Mouse (Mus musculus): ENCODE results near the gene Mrtfa.
A peak's percentile ranks its signal among the peaks of the same experiment; 100 is the strongest.

The Mrtfa gene

GRCm38 (mm10) chr15:81190630-81191178, at the start of gene Mrtfa:
Gene Mrtfa, minus strand, starts transcription at chr15:81190757.
- peak; percentile 99 to 100 for DNase-seq

GRCm38 (mm10) chr15:81239794-81240343, 49.3 kb upstream of the Mrtfa start:
- no peak for DNase-seq

- peak; percentile 65 to 81 for DNase-seq
These were observed 48.7 kb upstream of the Mrtfa start for GRCm38 (mm10) chr15:81239261-81239660.

DNA sequence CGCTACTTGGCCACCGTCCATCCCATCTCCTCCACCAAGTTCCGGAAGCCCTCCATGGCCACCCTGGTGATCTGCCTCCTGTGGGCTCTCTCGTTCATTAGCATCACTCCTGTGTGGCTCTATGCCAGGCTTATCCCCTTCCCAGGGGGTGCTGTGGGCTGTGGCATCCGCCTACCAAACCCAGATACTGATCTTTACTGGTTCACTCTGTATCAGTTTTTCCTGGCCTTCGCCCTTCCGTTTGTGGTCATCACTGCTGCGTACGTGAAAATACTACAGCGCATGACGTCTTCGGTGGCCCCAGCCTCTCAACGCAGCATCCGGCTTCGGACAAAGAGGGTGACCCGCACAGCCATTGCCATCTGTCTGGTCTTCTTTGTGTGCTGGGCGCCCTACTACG, 46.9 kb upstream of the Mrtfa start:
- DNase-seq, result no peak

GRCm38 (mm10) chr15:81236062-81236461, 45.5 kb upstream of the Mrtfa start:
- no peak for DNase-seq

DNA sequence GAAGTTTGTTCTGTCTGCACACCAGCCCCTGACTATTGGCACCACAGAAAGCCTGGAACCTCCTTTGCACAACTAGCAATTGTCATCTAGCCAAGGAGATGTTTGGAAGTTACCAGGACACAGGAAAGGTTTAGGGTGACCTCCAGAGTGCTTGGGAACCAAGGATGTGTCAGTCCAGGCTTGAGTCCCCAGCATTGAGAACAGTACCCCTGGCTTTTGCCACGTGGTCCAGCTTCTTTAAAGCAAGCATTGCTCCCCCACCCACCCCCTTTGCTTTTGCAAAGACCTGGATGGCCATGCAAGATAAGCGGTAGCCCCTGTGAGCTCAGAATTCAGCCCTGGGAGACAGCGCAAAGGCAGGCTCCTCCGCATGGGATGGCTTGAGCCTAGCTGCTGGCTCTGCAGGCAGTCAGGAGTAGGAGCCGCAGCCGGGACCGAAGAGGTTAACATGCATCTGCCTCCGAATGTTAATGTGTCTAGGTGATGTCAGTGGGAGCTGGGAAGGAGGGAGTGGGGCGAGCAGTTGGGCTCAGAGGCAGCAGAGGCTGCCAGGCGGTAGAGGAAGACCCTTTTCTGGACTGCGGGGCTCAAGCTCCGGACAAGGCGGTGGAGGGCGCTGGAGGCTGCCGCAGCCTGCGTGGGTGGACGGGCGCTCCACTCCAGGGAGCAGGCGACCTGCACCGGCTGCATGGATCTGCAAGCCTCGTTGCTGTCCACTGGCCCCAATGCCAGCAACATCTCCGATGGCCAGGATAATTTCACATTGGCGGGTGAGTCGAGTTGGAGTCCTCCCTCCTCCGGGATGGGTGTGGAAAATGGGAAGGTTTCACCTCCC, 44.7 kb upstream of the Mrtfa start, which contains the start of gene Mchr1:
Gene Mchr1, plus strand, starts transcription at position 414 of the 835 bp plus-strand sequence.
- peak; percentile 47 to 76 for DNase-seq

GRCm38 (mm10) chr15:81231325-81231724, 40.8 kb upstream of the Mrtfa start:
- DNase-seq, result no peak

DNA sequence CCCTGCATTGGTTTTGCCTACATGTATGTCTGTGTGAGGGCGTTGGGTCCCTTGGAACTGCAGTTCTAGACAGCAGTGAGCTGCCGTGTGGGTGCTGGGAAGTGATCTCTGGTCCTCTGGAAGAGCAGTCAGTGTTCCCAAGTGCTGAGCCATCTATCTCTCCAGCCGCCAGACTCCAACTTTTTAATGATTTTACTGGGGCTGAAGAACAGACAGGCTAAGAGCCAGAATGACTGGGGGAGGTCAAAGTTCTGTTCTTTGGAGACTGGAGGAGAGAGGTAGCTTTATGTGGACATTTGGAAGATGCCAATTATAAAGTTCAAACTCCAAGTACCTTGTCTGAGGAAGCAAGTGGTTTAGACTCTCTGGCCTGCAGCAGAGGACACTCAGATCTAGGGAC, 39.2 kb upstream of the Mrtfa start:
- DNase-seq, result peak; percentile 63 to 85

DNA sequence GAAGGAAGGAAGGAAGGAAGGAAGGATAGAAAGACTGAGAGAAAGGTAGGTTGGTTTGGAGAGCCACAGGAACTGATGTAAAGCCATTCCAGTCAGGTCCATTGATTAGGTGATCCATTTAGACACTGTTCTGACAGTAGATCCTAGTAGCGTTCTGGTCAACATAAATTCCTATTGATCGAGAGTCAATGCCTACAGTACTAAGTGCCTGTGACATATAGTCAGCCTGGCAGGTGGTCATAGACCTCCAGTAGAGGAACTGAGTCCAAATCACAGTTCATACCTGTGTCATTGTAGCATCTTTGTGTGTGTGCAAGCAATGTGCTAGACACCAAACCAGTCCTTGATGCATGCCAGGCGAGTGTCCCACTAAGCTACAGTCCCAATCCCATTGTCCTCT, 37.7 kb upstream of the Mrtfa start:
- no peak for DNase-seq

DNA sequence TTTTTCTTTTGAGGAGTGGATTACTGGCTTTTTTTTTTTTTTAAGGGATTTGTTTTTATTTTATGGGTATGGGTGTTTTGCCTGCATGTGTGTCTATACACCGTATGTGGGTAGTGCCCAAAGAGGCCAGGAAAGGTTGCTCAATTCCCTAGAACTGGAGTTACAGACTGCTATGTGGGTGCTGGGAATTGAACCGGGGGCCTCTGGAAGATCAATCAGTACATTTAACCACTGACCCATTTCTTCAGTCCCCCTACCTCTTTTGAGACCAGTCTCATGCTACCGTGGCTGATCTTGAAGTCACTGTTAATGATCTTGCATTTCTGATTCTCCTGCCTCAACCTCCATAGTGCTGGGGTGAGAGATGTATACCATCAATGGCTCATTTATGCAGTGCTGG, 36.7 kb upstream of the Mrtfa start:
- no peak for DNase-seq

DNA sequence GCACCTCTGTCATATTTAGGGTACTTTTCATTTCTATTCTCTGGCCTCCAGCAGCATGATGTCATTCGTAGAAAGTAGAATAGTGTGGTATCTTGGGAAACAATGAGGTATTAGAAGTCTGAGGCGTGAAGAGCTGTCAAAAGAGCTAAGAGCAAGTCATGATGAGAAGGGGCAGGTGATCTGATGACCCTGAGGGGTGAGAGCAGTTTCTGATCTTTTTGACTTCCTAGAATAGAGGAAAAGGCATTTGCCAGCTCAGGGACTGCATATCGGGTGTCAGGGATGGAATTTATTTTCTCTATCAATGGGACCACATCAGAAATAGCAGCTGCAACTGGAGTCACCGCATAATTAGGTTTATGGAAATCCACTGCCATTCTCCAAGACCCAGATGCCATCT, 36.2 kb upstream of the Mrtfa start:
- DNase-seq, result no peak

GRCm38 (mm10) chr15:81225732-81226131, 35.2 kb upstream of the Mrtfa start:
- no peak for DNase-seq

- DNase-seq, result no peak
These were observed 34.5 kb upstream of the Mrtfa start for GRCm38 (mm10) chr15:81225016-81225415.

- no peak for DNase-seq
These were observed 30.9 kb upstream of the Mrtfa start for GRCm38 (mm10) chr15:81221446-81221845.

- peak in 1 of 2 experiments; percentile 35 for DNase-seq
These were observed 29.5 kb upstream of the Mrtfa start for GRCm38 (mm10) chr15:81220051-81220450.

- no peak for DNase-seq
These were observed 28.5 kb upstream of the Mrtfa start for GRCm38 (mm10) chr15:81219054-81219453.

GRCm38 (mm10) chr15:81216906-81217653, 26.5 kb upstream of the Mrtfa start:
- DNase-seq, result no peak

DNA sequence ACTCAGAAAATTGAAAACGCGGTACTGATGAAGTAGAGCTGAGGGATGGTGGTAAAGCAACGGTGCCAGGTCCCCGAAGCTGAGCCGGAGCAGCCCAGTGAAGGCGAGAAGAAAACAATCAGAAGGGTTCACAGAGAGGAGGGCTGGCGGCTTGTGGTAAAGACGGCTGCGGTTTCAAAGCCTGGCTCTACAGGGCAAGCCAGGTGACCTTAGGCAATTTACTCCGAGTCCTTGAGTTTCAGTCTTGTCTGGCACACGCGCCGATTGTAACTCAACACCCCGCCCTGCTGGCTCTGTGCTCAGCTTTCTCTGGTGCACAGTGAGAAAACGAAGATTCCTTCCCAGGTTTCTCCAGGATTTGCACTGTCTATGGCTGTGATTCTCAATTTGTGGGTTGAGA, 22.4 kb upstream of the Mrtfa start:
- DNase-seq, result peak; percentile 19 to 61

DNA sequence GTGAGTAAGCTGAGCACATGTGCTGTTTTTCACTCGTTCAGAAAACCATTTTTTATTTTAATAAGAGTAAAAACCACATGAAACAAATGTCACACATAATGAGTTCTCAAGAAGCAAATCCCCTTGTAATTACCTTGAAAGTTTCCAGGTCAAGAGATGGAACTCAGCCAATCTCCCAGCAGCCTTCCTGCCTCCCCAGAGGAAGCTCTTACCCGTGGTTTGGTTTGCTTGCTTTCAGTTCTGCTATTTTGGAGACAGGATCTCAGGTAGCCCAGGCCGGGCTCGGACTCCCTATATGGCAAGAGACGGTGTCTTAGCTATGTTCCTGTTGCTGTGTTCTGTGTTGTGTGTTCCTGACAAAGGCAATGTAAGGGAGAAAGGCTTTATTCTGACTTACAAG, 19.9 kb upstream of the Mrtfa start:
- DNase-seq, result no peak

DNA sequence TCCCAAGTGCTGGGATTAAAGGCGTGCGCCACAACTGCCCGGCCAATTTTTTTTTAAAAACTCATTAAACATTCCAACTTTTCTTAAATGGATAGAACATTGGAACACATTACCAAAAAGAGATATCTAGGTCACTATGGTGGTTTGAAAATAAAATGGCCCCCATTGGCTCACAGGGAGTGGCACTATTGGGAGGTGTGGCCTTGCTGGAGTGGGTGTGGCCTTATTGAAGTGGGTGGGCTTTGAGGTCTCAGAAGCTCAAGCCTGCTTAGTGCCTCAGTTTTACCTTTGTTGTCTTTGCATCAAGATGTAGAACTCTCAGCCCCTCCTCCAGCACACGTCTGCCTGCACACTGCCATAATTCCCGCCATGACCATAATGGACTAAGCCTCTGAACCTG, 11.9 kb upstream of the Mrtfa start:
- DNase-seq, result no peak

- peak; percentile 78 to 90 for DNase-seq
These were observed 8.9 kb upstream of the Mrtfa start for GRCm38 (mm10) chr15:81199372-81199959.

DNA sequence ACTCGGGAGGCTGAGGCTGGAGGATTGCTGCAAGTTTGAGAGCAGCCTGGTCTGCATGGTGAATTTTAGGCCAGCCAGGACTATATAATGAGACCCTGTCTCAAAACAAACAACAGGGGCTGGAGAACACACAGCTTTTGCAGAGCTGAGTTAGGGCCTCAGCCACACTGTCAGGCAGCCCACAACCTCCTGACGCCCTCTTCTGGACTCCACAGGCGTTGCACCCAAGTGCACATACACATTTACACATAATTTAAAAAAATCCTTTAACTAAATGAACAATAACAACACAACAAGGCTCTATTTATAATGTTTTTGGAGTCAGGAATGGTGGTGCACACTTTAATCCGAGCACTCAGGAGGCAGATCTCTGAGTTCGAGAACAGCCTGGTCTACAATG, 7.9 kb upstream of the Mrtfa start:
- DNase-seq, result no peak

DNA sequence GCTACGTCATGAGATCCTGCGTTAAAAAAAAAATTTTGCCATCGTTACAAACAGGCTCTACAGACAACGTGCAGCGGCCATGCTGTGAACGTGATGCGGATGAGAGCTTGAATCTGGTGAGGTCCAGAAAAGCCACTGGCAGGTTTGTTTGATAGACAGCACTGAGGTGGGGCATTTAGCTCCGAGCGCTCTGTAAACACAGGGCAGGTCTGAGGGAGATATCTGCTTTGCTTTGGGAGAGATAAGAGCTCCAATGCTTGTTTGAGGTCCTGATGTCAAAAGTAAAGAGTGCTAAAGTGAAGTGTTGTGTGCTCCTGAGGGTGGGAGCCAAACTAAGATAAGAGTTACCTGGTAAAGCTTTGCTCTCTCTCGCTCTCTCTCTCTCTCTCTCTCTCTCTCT, 6.6 kb upstream of the Mrtfa start:
- no peak for DNase-seq
